Mouse (Mus musculus) CH12.LX (cell line): ENCODE data around the gene Kcna10.

Experiments
- CTCF ChIP-seq, 2 experiments: IDR thresholded peaks in 1 of 2; conservative IDR thresholded peaks in 1 of 2; 2 replicates each; pipeline ENCODE4 v1.5.1; 2011 to 2012; ENCODE audit warnings: low read depth in 2 of 2, low read length in 2 of 2, improper control_type of control experiment in 1 of 2, inconsistent platforms in 1 of 2, mild to moderate bottlenecking in 1 of 2, moderate library complexity in 1 of 2
- EP300 ChIP-seq: IDR thresholded peaks from 2 replicates; pipeline ENCODE4 v1.6.1; 2011; ENCODE audit warnings: low read length, improper control_type of control experiment
- POLR2A ChIP-seq: IDR thresholded peaks from 2 replicates; pipeline ENCODE4 v1.6.1; 2011; ENCODE audit warnings: low read depth, mild to moderate bottlenecking, improper control_type of control experiment, low read length

GRCm38 (mm10) chr3:107176501-107176900 is 6.4 kb upstream of the Kcna10 start:
- no peak for TF ChIP-seq CTCF (conservative IDR thresholded peaks at IDR 0.05 in 1 of 2, IDR thresholded peaks at IDR 0.05 in 1 of 2; ENCODE audit: low read depth in 2 of 2, low read length in 2 of 2)
- TF ChIP-seq POLR2A = no peak
- no peak for TF ChIP-seq EP300
